Mouse (Mus musculus): ENCODE measurements at regions not wholly inside any gene's neighbourhood (a gene's known extent, or its start where the extent isn't known, plus 50 kb on each side); places are given as distances from the start of the nearest gene placed in this dataset.

GRCm38 (mm10) chr3:136449364-136449763, 123.5 kb upstream of the Bank1 start:
- no peak for DNase-seq (ENCODE audit: extremely low read depth, low read depth, low spot score)

- no peak for DNase-seq (ENCODE audit: extremely low read depth, low read depth, low spot score)
Observed at GRCm38 (mm10) chr3:136444598-136444997, 118.7 kb upstream of the Bank1 start.

GRCm38 (mm10) chr3:136442099-136442498, 116.2 kb upstream of the Bank1 start:
- no peak for DNase-seq (ENCODE audit: extremely low read depth, low read depth, low spot score)

GRCm38 (mm10) chr3:136439907-136440645, 114.2 kb upstream of the Bank1 start:
- no peak for DNase-seq (ENCODE audit: extremely low read depth, low read depth, low spot score)

GRCm38 (mm10) chr3:136439350-136439749, 113.5 kb upstream of the Bank1 start:
- DNase-seq (ENCODE audit: extremely low read depth, low read depth, low spot score): no peak

GRCm38 (mm10) chr3:136434407-136434806, 108.5 kb upstream of the Bank1 start:
- DNase-seq (ENCODE audit: extremely low read depth, low read depth, low spot score): no peak

- DNase-seq (ENCODE audit: extremely low read depth, low read depth, low spot score): no peak
Observed at GRCm38 (mm10) chr3:136432072-136432471, 106.2 kb upstream of the Bank1 start.

GRCm38 (mm10) chr3:136427427-136427826, 101.6 kb upstream of the Bank1 start:
- DNase-seq (ENCODE audit: extremely low read depth, low read depth, low spot score): no peak

- no peak for DNase-seq (ENCODE audit: extremely low read depth, low read depth, low spot score)
Observed at GRCm38 (mm10) chr3:136426539-136427194, 100.8 kb upstream of the Bank1 start.

GRCm38 (mm10) chr3:136421969-136422614, 96.2 kb upstream of the Bank1 start:
- DNase-seq (ENCODE audit: extremely low read depth, low read depth, low spot score): no peak

- DNase-seq (ENCODE audit: extremely low read depth, low read depth, low spot score): no peak
Observed at GRCm38 (mm10) chr3:136405606-136406005, 79.7 kb upstream of the Bank1 start.

- no peak for DNase-seq (ENCODE audit: extremely low read depth, low read depth, low spot score)
Observed at GRCm38 (mm10) chr3:136383282-136383681, 57.4 kb upstream of the Bank1 start.

- DNase-seq (ENCODE audit: extremely low read depth, low read depth, low spot score): no peak
Observed at GRCm38 (mm10) chr3:136380644-136381043, 54.8 kb upstream of the Bank1 start.

GRCm38 (mm10) chr3:136379741-136380398, 54.0 kb upstream of the Bank1 start:
- no peak for DNase-seq (ENCODE audit: extremely low read depth, low read depth, low spot score)

- DNase-seq (ENCODE audit: extremely low read depth, low read depth, low spot score): no peak
Observed at GRCm38 (mm10) chr3:136376893-136377292, 51.0 kb upstream of the Bank1 start.

All from fat pad, adult 2 months (tissue).